Mouse (Mus musculus): ENCODE measurements around the gene Mboat2. TPM values are rescaled to one million over a fixed set of nuclear protein-coding genes. Genes with fewer than 3 reads are reported as not detected.

Gene Mboat2
- polyA plus RNA-seq, 1 experiment from 2014 or later: 49.6 TPM

DNA sequence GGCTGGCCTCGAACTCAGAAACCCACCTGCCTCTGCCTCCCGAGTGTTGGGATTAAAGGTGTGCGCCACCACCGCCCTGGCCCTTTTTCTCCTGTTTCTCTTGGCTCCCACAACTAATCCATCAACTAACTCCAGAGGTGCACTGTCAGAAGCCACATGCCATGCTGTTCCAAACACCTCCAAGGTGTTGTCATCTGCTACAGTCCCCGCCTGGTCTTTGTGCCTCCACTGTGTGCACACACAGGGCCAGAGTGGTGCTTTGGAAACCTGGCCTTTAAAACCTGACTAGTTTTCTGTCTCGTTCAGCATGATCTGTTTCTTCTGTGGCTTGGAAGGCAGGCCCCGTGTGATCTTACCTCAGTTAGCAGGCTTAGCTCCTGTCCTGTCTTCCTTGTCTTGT, 113.9 kb downstream of the Mboat2 start:
- H3K27ac ChIP-seq: no peak overlapping the region
- peaks cover 77% of the 10 kb centered on the region for H3K36me3 ChIP-seq
- 88% methylated on average over 7 of the region's 7 CpGs for WGBS

DNA sequence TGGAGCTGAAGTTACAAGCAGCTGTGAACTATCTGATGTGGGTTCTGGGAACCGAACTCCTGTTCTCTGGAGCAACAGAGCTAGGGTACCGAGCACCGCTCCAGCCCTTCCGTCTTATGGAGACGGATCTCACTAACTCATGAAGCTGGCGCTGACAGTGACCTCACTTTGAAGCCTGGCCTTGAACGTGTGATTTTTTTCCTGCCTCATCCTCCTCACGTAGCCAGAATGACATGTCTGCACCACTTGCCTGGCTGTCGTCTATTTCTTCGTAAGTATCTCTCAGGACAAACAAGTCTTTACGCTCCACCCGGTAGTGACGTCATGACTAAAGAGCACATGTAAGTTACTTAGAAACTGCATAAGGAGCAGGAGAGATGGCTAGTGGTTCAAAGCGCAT, 116.4 kb downstream of the Mboat2 start:
- Histone ChIP-seq H3K4me3 (no peak overlapping the region), H3K36me3 (peaks cover 78% of the 10 kb centered on the region), H3K9me3 (replicated peaks) (no peaks in the 10 kb centered on the region), H3K27ac (no peak overlapping the region), H3K27me3 (ENCODE audit: low read depth, poor library complexity, severe bottlenecking) (no peaks in the 10 kb centered on the region), H3K4me1 (no peaks in the 10 kb centered on the region)
- no peak for DNase-seq (ENCODE audit: low spot score)
- WGBS: 95% methylated on average over 14 of the region's 14 CpGs

More for the DNA sequence above, 113.9 kb downstream of the Mboat2 start:
- DNase-seq (ENCODE audit: low spot score): no peak
- H3K27me3 ChIP-seq (ENCODE audit: low read depth, poor library complexity, severe bottlenecking): no peaks in the 10 kb centered on the region
- no peaks in the 10 kb centered on the region for H3K9me3 ChIP-seq (replicated peaks)
- H3K4me3 ChIP-seq: no peak overlapping the region
- H3K4me1 ChIP-seq: no peaks in the 10 kb centered on the region

- Histone ChIP-seq H3K36me3 (peaks cover 77% of the 10 kb centered on the region), H3K9me3 (replicated peaks) (no peaks in the 10 kb centered on the region), H3K4me3 (no peak overlapping the region), H3K27me3 (ENCODE audit: low read depth, poor library complexity, severe bottlenecking) (no peaks in the 10 kb centered on the region), H3K27ac (no peak overlapping the region), H3K4me1 (no peaks in the 10 kb centered on the region)
- peak; percentile 49 for DNase-seq (ENCODE audit: low spot score)
- 62% methylated on average over 3 of the region's 3 CpGs for WGBS
Observed at GRCm38 (mm10) chr12:24948344-24948743, 117.7 kb downstream of the Mboat2 start.

GRCm38 (mm10) chr12:24950376-24951046, 119.8 kb downstream of the Mboat2 start:
- Histone ChIP-seq H3K4me1 (no peaks in the 10 kb centered on the region), H3K4me3 (no peak overlapping the region), H3K36me3 (peaks cover 78% of the 10 kb centered on the region), H3K27ac (no peak overlapping the region), H3K9me3 (replicated peaks) (no peaks in the 10 kb centered on the region), H3K27me3 (ENCODE audit: low read depth, poor library complexity, severe bottlenecking) (no peaks in the 10 kb centered on the region)
- no peak for DNase-seq (ENCODE audit: low spot score)
- WGBS: 87% methylated on average over 7 of the region's 7 CpGs

GRCm38 (mm10) chr12:24952147-24952546, 121.5 kb downstream of the Mboat2 start:
- H3K4me1 ChIP-seq: no peaks in the 10 kb centered on the region
- no peaks in the 10 kb centered on the region for H3K9me3 ChIP-seq (replicated peaks)
- 61% methylated on average over 6 of the region's 6 CpGs for WGBS
- peaks cover 68% of the 10 kb centered on the region for H3K36me3 ChIP-seq
- H3K27me3 ChIP-seq (ENCODE audit: low read depth, poor library complexity, severe bottlenecking): no peaks in the 10 kb centered on the region
- H3K27ac ChIP-seq: no peak overlapping the region
- DNase-seq (ENCODE audit: low spot score): peak; percentile 82
- H3K4me3 ChIP-seq: no peak overlapping the region

DNA sequence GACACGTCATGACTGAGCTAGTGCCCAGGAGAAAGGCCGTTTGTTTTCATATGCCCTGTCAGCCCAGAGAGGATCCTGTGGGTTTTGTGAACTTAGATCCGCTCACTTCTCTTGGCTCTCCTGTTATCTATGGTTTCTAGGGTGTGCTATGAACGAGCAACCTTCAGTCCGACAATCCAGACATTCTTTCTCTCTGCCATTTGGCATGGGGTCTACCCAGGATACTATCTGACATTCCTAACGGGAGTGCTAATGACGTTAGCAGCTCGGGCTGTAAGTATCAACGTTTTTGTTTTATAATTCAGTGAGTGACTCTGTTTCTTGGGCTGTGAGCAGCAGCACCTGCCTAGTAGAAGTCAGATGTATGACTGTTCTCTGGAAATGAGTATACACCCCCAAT, 124.5 kb downstream of the Mboat2 start:
- Histone ChIP-seq H3K9me3 (replicated peaks) (no peaks in the 10 kb centered on the region), H3K27me3 (ENCODE audit: low read depth, poor library complexity, severe bottlenecking) (no peaks in the 10 kb centered on the region), H3K27ac (no peak overlapping the region), H3K36me3 (peaks cover 78% of the 10 kb centered on the region), H3K4me1 (no peaks in the 10 kb centered on the region), H3K4me3 (no peak overlapping the region)
- 86% methylated on average over 9 of the region's 9 CpGs for WGBS
- no peak for DNase-seq (ENCODE audit: low spot score)

DNA sequence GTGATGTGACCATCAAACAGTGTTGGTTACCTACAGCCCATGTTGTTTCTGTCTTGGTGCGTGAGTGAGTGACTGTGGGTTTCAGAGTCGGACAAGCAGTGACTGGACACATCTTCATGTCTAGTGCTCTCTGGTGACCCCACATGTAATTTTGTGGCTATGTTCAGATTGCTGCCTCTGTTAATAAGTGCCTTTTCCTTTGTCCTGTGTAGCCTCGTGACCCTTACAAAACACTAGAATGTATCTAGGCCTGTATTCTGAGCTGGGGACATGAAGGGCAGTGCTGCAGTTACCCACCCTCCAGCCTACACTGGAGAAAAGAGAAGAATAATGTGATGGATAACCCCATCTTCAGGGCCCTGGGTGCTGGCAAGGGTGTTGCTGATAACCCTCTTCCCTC, 127.8 kb downstream of the Mboat2 start:
- DNase-seq (ENCODE audit: low spot score): no peak
- no peaks in the 10 kb centered on the region for H3K4me1 ChIP-seq
- no peak overlapping the region for H3K27ac ChIP-seq
- WGBS: 93% methylated on average over 3 of the region's 3 CpGs
- peaks cover 56% of the 10 kb centered on the region for H3K36me3 ChIP-seq
- H3K4me3 ChIP-seq: no peak overlapping the region
- H3K27me3 ChIP-seq (ENCODE audit: low read depth, poor library complexity, severe bottlenecking): no peaks in the 10 kb centered on the region
- no peaks in the 10 kb centered on the region for H3K9me3 ChIP-seq (replicated peaks)

DNA sequence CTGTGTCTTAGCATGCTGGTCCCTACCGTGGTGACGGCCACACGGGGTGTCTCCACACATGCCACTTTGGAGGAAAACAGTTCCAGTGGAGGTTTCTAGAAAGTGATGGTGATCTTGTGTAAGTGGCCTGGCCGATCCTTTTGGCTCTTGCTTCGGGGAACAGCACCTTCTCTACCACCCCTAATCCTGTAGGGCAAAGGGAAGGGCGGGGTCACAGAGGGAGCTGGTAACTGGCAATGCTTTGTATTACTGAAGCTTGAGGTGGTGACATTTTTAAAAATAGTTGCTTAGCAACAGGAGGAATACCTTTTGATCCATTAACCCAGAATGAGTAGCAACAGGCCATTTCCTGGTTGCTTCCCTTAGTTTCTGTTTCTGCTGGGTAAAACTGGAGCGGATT, 131.1 kb downstream of the Mboat2 start:
- WGBS: 92% methylated on average over 7 of the region's 7 CpGs
- Histone ChIP-seq H3K4me1 (no peaks in the 10 kb centered on the region), H3K36me3 (peaks cover 36% of the 10 kb centered on the region), H3K27ac (no peak overlapping the region), H3K27me3 (ENCODE audit: low read depth, poor library complexity, severe bottlenecking) (no peaks in the 10 kb centered on the region), H3K4me3 (no peak overlapping the region), H3K9me3 (replicated peaks) (no peaks in the 10 kb centered on the region)
- DNase-seq (ENCODE audit: low spot score): no peak

- Histone ChIP-seq H3K4me1 (no peaks in the 10 kb centered on the region), H3K9me3 (replicated peaks) (no peaks in the 10 kb centered on the region), H3K4me3 (no peak overlapping the region), H3K27me3 (ENCODE audit: low read depth, poor library complexity, severe bottlenecking) (no peaks in the 10 kb centered on the region), H3K27ac (no peak overlapping the region), H3K36me3 (peaks cover 30% of the 10 kb centered on the region)
- WGBS: 83% methylated on average over 11 of the region's 11 CpGs
- no peak for DNase-seq (ENCODE audit: low spot score)
Observed at GRCm38 (mm10) chr12:24962362-24962967, 131.8 kb downstream of the Mboat2 start.

GRCm38 (mm10) chr12:24963393-24964022, 132.8 kb downstream of the Mboat2 start:
- WGBS: 76% methylated on average over 13 of the region's 13 CpGs
- Histone ChIP-seq H3K36me3 (peaks cover 21% of the 10 kb centered on the region), H3K4me3 (no peak overlapping the region), H3K27ac (no peak overlapping the region), H3K4me1 (no peaks in the 10 kb centered on the region), H3K9me3 (replicated peaks) (no peaks in the 10 kb centered on the region), H3K27me3 (ENCODE audit: low read depth, poor library complexity, severe bottlenecking) (no peaks in the 10 kb centered on the region)
- no peak for DNase-seq (ENCODE audit: low spot score)

- DNase-seq (ENCODE audit: low spot score): no peak
- 82% methylated on average over 6 of the region's 6 CpGs for WGBS
- Histone ChIP-seq H3K9me3 (replicated peaks) (no peaks in the 10 kb centered on the region), H3K4me3 (no peak overlapping the region), H3K27ac (no peak overlapping the region), H3K27me3 (ENCODE audit: low read depth, poor library complexity, severe bottlenecking) (no peaks in the 10 kb centered on the region), H3K4me1 (no peaks in the 10 kb centered on the region), H3K36me3 (peaks cover 8% of the 10 kb centered on the region)
Observed at GRCm38 (mm10) chr12:24965406-24965805, 134.7 kb downstream of the Mboat2 start.

GRCm38 (mm10) chr12:24966046-24966445, 135.4 kb downstream of the Mboat2 start:
- Histone ChIP-seq H3K4me1 (no peaks in the 10 kb centered on the region), H3K36me3 (peaks cover 2% of the 10 kb centered on the region; the same call in 1 of the 2 replicates), H3K4me3 (no peak overlapping the region), H3K27ac (no peak overlapping the region), H3K9me3 (replicated peaks) (no peaks in the 10 kb centered on the region), H3K27me3 (ENCODE audit: low read depth, poor library complexity, severe bottlenecking) (no peaks in the 10 kb centered on the region)
- 97% methylated on average over 2 of the region's 2 CpGs for WGBS
- DNase-seq (ENCODE audit: low spot score): no peak

- Histone ChIP-seq H3K4me3 (no peak overlapping the region), H3K9me3 (replicated peaks) (no peaks in the 10 kb centered on the region), H3K27me3 (ENCODE audit: low read depth, poor library complexity, severe bottlenecking) (no peaks in the 10 kb centered on the region), H3K4me1 (peaks cover 6% of the 10 kb centered on the region), H3K36me3 (no peaks in the 10 kb centered on the region), H3K27ac (no peak overlapping the region)
- 89% methylated on average over 5 of the region's 5 CpGs for WGBS
- DNase-seq (ENCODE audit: low spot score): no peak
Observed at GRCm38 (mm10) chr12:24971490-24972200, 141.0 kb downstream of the Mboat2 start.
